Mouse (Mus musculus) brain, adult 10 weeks (tissue): ENCODE measurements around the gene Rpl6. TPM values are rescaled to one million over a fixed set of nuclear protein-coding genes. Genes with fewer than 3 reads are reported as not detected.

Source experiments
- polyA plus RNA-seq: library from polyadenylated mRNA; stranded (reverse); fragments of 350-450 nt; fragmentation: Illumina TruSeq; extraction: RNeasy Lipid Tissue Mini Kit (QIAGEN cat#74804); gene quantifications from one replicate; pipeline ENCODE4 v1.2.3, GENCODE M21; 2015; ENCODE audit warnings: low read depth, low replicate concordance

Gene Rpl6
- polyA plus RNA-seq, result 675 TPM

GRCm38 (mm10) chr5:121204132-121205089, at the start of gene Rpl6:
Rpl6 (plus strand) TSS chr5:121204481.

DNA sequence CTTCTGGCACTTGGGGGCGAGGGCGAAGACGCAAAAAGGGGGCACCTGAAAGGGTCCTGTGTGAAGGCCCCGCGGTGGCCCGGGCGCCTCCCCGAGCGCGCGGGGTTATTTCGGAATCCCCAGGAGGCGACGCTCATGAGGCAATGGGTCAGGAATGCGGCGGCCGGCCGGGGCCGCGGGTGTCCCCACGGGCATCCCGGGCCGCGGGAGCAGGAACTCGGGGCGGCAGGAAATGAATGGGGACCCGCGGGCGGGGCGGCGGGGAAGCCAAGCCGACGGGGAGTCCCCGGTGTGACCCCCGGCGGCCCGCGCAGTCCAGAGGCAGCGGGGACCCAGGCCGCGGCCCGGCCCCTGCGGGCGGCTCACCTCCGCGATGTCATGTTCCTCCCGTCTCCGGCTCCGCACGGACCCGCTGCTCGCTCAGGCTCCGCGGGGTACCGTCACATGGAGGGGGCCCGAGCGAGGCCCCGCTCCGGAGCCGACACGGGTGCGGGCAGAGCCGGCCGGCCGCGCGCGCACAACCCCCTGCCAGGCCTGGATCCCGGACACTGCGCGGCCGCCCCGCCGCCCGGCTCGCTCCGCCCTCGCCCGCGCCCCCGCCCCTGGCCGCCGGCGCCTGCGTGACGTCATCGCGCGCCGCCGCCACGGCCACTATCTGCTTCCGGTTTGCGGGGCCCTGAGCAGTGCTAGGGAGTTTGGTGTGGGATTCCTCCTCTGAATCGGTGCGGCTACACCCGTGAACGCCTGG, 13.3 kb upstream of the Rpl6 start, which contains the start of gene Ptpn11:
TSS of gene Ptpn11 (minus strand) at position 562 of the 748 bp plus-strand sequence.

DNA sequence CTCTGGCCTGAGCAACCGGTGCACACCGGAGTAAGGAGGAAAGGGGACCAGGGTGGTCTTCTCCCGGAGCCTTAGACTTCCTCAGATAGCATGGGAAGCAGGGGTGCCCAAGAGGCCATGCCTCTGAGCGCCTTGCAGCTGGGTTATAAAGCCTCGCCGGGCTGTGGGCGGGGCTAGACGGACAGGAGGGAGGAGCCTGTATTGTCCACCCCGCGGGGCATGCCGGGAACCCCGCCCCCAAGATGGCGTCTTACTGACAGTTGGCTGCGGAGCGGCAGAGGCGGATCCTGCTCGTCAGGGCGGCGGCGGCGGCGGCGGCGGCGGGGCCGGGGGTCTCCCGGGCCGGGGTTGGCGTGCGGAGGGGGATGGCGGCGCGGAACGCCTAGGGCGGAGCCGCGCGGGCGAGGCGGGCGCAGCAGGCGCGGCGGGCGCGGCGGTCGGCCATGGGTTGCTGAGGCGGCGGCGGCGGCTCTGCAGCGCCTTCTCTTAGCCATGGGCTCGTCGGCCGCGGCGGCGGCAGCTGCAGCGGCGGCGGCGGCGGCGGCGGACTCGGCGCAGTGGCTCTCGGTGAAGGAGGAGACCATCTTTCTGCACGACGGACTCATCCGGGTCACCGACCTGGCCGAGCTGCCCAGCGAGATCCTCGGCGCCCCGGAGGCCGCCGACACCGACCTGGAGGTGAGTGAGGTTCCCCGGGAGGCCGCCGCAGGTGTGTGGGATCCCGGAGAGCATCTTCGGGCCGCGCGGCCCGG, 15.9 kb downstream of the Rpl6 start, which contains the start of gene Hectd4:
TSS of gene Hectd4 (plus strand) at position 240 of the 752 bp plus-strand sequence.

Other genes with a start within 250 kb of the Rpl6 start
- gene Rph3a, start 194.4 kb upstream of the Rpl6 start, polyA plus RNA-seq, result 237 TPM
- 84.5 TPM for gene Ptpn11, start 13.1 kb upstream of the Rpl6 start, polyA plus RNA-seq
- gene Hectd4, start 15.7 kb downstream of the Rpl6 start, polyA plus RNA-seq, result 53.7 TPM
- 59.1 TPM for gene Trafd1, start 181.2 kb downstream of the Rpl6 start, polyA plus RNA-seq
- 27.3 TPM for gene Naa25, start 193.5 kb downstream of the Rpl6 start, polyA plus RNA-seq
- gene Tmem116, start 247.4 kb downstream of the Rpl6 start, polyA plus RNA-seq, result 3.8 TPM
- 194 TPM for gene Erp29, start 248.0 kb downstream of the Rpl6 start, polyA plus RNA-seq